Mouse (Mus musculus): ENCODE results near the gene Tmco4. TPM values are rescaled to one million over a fixed set of nuclear protein-coding genes. Genes with fewer than 3 reads are reported as not detected.

Gene Tmco4
- polyA plus RNA-seq, 1 experiment from 2014 or later: 1.1 TPM

DNA sequence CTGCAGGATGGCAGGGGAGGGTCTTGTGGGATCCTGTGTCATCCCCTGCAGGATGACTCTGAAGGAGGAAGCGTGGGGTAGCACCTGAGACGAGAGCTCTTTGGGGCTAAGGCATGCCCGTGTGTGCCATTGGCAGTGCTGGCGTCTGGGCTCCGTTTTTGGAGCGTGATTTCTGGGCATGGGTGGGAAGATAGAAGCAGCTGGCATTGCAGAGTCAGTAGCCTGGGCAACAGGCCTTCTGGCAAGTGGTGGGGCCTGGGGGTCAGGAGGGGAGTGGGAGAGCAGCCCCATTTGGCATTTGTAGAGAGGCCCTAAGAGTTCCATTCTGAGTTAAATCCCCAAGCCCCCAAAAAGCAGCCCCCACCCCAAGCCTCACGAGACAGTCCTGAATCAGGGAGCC, 80.1 kb downstream of the Tmco4 start:
- no peak for ATAC-seq (ENCODE audit: low read depth)
- H3K4me1 ChIP-seq (ENCODE audit: control insufficient read depth, insufficient read depth, low read length): peaks cover 12% of the 10 kb centered on the region
- H3K4me3 ChIP-seq (ENCODE audit: low read depth, low read length): no peak overlapping the region
- H3K27ac ChIP-seq (ENCODE audit: low read depth, low read length): no peak overlapping the region
- H3K4me2 ChIP-seq (ENCODE audit: low read depth, low read length): no peak overlapping the region
- H3K9me3 ChIP-seq (ENCODE audit: control insufficient read depth, low read length): no peaks in the 10 kb centered on the region
- H3K36me3 ChIP-seq (ENCODE audit: control insufficient read depth, insufficient read depth, low read length): no peaks in the 10 kb centered on the region
- H3K9ac ChIP-seq (replicated peaks; ENCODE audit: low read depth, low read length): no peak overlapping the region
- WGBS: 66% methylated on average over 7 of the region's 7 CpGs
- H3K27me3 ChIP-seq (ENCODE audit: control insufficient read depth, insufficient read depth, low read length): no peaks in the 10 kb centered on the region

DNA sequence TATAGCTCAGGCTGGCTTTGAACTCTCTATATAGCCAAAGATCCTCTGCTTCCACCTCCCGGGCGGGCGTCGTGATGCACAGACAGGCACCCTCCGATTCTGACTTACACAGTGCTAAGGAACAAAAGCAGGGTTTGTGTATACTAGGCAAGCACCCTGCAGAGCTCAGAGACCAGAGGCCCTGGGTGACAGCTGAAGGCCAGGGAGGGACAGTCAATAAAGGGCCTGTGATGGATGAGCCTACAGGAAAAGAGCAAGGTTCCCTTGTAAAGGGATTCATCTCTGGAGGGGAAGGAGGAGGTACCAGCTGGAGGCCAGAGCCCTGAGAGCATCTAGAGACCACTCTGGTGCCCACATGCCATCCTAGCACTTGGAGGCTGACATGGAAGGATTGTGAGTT, 80.7 kb downstream of the Tmco4 start:
- no peak for ATAC-seq (ENCODE audit: low read depth)
- H3K27ac ChIP-seq (ENCODE audit: low read depth, low read length): no peak overlapping the region; the same call in 1 of the 2 replicates
- no peaks in the 10 kb centered on the region for H3K36me3 ChIP-seq (ENCODE audit: control insufficient read depth, insufficient read depth, low read length)
- H3K4me2 ChIP-seq (ENCODE audit: low read depth, low read length): no peak overlapping the region
- no peaks in the 10 kb centered on the region for H3K27me3 ChIP-seq (ENCODE audit: control insufficient read depth, insufficient read depth, low read length)
- peaks cover 12% of the 10 kb centered on the region for H3K4me1 ChIP-seq (ENCODE audit: control insufficient read depth, insufficient read depth, low read length)
- H3K4me3 ChIP-seq (ENCODE audit: low read depth, low read length): no peak overlapping the region
- H3K9me3 ChIP-seq (ENCODE audit: control insufficient read depth, low read length): no peaks in the 10 kb centered on the region
- 26% methylated on average over 5 of the region's 5 CpGs for WGBS
- H3K9ac ChIP-seq (replicated peaks; ENCODE audit: low read depth, low read length): no peak overlapping the region

GRCm38 (mm10) chr4:139054300-139054923, 81.7 kb downstream of the Tmco4 start:
- WGBS: 44% methylated on average over 9 of the region's 9 CpGs
- no peaks in the 10 kb centered on the region for H3K27me3 ChIP-seq (ENCODE audit: control insufficient read depth, insufficient read depth, low read length)
- peaks cover 12% of the 10 kb centered on the region for H3K4me1 ChIP-seq (ENCODE audit: control insufficient read depth, insufficient read depth, low read length)
- H3K36me3 ChIP-seq (ENCODE audit: control insufficient read depth, insufficient read depth, low read length): no peaks in the 10 kb centered on the region
- no peak overlapping the region for H3K4me3 ChIP-seq (ENCODE audit: low read depth, low read length)
- peak overlapping the region; percentile 62; the same call in 1 of the 2 replicates for H3K27ac ChIP-seq (ENCODE audit: low read depth, low read length)
- H3K9me3 ChIP-seq (ENCODE audit: control insufficient read depth, low read length): no peaks in the 10 kb centered on the region
- no peak overlapping the region for H3K9ac ChIP-seq (replicated peaks; ENCODE audit: low read depth, low read length)
- no peak overlapping the region for H3K4me2 ChIP-seq (ENCODE audit: low read depth, low read length)
- ATAC-seq (ENCODE audit: low read depth): peak; percentile 70; the same call in 1 of the 2 replicates

- ATAC-seq (ENCODE audit: low read depth): no peak
These were observed 82.6 kb downstream of the Tmco4 start for GRCm38 (mm10) chr4:139055336-139055735.

DNA sequence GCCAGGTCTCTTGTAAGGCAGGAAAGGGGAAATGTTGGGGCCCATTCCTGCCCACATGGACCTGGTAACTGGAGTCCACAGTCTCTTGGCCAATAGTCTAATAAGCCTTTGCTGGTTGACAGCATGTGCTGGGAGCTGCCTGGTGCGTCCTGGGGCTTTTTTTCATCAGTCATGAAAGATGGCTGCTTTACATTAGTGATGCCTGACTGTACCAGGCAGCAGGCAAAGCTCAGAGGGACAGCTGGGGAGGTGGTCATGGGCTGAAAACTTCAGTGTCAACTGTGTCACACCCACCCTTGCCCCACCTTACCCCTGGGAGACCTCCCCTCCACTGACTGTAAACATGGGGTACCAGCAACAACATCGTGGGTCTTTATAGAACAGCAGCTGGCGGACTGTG, 83.1 kb downstream of the Tmco4 start:
- no peak for ATAC-seq (ENCODE audit: low read depth)
- whole genome bisulfite sequencing: 55% methylated on average over 3 of the region's 3 CpGs
- Histone ChIP-seq H3K4me3 (ENCODE audit: low read depth, low read length) (no peak overlapping the region), H3K36me3 (ENCODE audit: control insufficient read depth, insufficient read depth, low read length) (no peaks in the 10 kb centered on the region), H3K4me2 (ENCODE audit: low read depth, low read length) (no peak overlapping the region), H3K4me1 (ENCODE audit: control insufficient read depth, insufficient read depth, low read length) (peaks cover 12% of the 10 kb centered on the region), H3K9ac (replicated peaks; ENCODE audit: low read depth, low read length) (no peak overlapping the region), H3K27ac (ENCODE audit: low read depth, low read length) (peak overlapping the region; percentile 62; the same call in 1 of the 2 replicates), H3K9me3 (ENCODE audit: control insufficient read depth, low read length) (no peaks in the 10 kb centered on the region), H3K27me3 (ENCODE audit: control insufficient read depth, insufficient read depth, low read length) (no peaks in the 10 kb centered on the region)

More at GRCm38 (mm10) chr4:139055336-139055735, 82.6 kb downstream of the Tmco4 start:
- H3K4me1 ChIP-seq (ENCODE audit: control insufficient read depth, insufficient read depth, low read length): peaks cover 12% of the 10 kb centered on the region
- no peak overlapping the region for H3K4me3 ChIP-seq (ENCODE audit: low read depth, low read length)
- H3K9me3 ChIP-seq (ENCODE audit: control insufficient read depth, low read length): no peaks in the 10 kb centered on the region
- H3K4me2 ChIP-seq (ENCODE audit: low read depth, low read length): no peak overlapping the region
- H3K36me3 ChIP-seq (ENCODE audit: control insufficient read depth, insufficient read depth, low read length): no peaks in the 10 kb centered on the region
- H3K9ac ChIP-seq (replicated peaks; ENCODE audit: low read depth, low read length): no peak overlapping the region
- H3K27ac ChIP-seq (ENCODE audit: low read depth, low read length): peak overlapping the region; percentile 62; the same call in 1 of the 2 replicates
- WGBS: 56% methylated on average over 4 of the region's 4 CpGs
- no peaks in the 10 kb centered on the region for H3K27me3 ChIP-seq (ENCODE audit: control insufficient read depth, insufficient read depth, low read length)

DNA sequence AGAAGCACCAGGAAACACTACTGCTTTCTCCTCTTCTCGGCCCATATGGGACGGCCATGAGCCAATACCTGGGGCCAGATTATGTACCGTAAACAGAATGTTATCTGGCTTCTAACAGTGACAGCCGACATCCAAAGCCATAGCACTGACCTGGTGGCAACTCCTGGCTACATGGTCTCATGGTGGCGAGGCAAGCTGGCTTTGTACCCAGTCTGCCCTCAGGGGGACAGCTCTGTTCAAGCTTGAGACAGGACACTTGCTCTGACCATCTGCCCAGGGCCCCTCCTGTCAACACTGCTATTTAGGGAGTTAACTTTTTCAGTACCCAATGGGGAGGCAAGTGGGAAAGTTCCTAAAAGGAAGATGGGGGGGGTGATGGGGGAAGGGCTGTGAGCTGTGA, 84.6 kb downstream of the Tmco4 start:
- peaks cover 12% of the 10 kb centered on the region for H3K4me1 ChIP-seq (ENCODE audit: control insufficient read depth, insufficient read depth, low read length)
- H3K9ac ChIP-seq (replicated peaks; ENCODE audit: low read depth, low read length): no peak overlapping the region
- 71% methylated on average over 5 of the region's 5 CpGs for WGBS
- no peaks in the 10 kb centered on the region for H3K36me3 ChIP-seq (ENCODE audit: control insufficient read depth, insufficient read depth, low read length)
- ATAC-seq (ENCODE audit: low read depth): no peak
- H3K27me3 ChIP-seq (ENCODE audit: control insufficient read depth, insufficient read depth, low read length): no peaks in the 10 kb centered on the region
- no peak overlapping the region for H3K4me3 ChIP-seq (ENCODE audit: low read depth, low read length)
- H3K27ac ChIP-seq (ENCODE audit: low read depth, low read length): no peak overlapping the region
- no peak overlapping the region for H3K4me2 ChIP-seq (ENCODE audit: low read depth, low read length)
- H3K9me3 ChIP-seq (ENCODE audit: control insufficient read depth, low read length): no peaks in the 10 kb centered on the region

- Histone ChIP-seq H3K36me3 (ENCODE audit: control insufficient read depth, insufficient read depth, low read length) (no peaks in the 10 kb centered on the region), H3K4me3 (ENCODE audit: low read depth, low read length) (no peak overlapping the region), H3K4me1 (ENCODE audit: control insufficient read depth, insufficient read depth, low read length) (peaks cover 12% of the 10 kb centered on the region), H3K9me3 (ENCODE audit: control insufficient read depth, low read length) (no peaks in the 10 kb centered on the region), H3K27ac (ENCODE audit: low read depth, low read length) (no peak overlapping the region), H3K4me2 (ENCODE audit: low read depth, low read length) (no peak overlapping the region), H3K27me3 (ENCODE audit: control insufficient read depth, insufficient read depth, low read length) (no peaks in the 10 kb centered on the region), H3K9ac (replicated peaks; ENCODE audit: low read depth, low read length) (no peak overlapping the region)
- no peak for ATAC-seq (ENCODE audit: low read depth)
- WGBS: 93% methylated on average over 5 of the region's 5 CpGs
These were observed 85.3 kb downstream of the Tmco4 start for GRCm38 (mm10) chr4:139058029-139058428.

DNA sequence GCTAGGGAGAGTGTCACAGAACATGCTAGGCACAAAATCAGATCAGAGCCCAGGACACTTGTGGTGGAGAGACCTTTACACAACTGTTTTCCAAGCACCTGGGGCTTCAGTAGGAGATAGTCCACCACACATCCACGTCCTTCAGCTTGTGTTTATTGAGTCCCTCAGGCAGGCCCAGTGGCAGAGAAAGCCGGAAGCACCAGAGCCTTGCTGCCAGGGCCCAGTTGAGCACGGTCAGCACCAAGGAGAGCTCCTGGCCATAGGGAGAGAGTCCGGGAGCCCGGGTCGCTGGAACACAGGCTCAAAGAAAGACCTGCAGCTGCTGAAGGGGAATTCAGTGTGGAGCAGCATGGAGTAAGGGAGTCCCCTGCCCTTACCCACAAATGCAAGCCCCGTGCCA, 86.9 kb downstream of the Tmco4 start:
- WGBS: 12% methylated on average over 7 of the region's 7 CpGs
- ATAC-seq (ENCODE audit: low read depth): no peak
- Histone ChIP-seq H3K9ac (replicated peaks; ENCODE audit: low read depth, low read length) (no peak overlapping the region), H3K27ac (ENCODE audit: low read depth, low read length) (no peak overlapping the region), H3K27me3 (ENCODE audit: control insufficient read depth, insufficient read depth, low read length) (no peaks in the 10 kb centered on the region), H3K4me2 (ENCODE audit: low read depth, low read length) (no peak overlapping the region), H3K4me3 (ENCODE audit: low read depth, low read length) (no peak overlapping the region), H3K36me3 (ENCODE audit: control insufficient read depth, insufficient read depth, low read length) (no peaks in the 10 kb centered on the region), H3K4me1 (ENCODE audit: control insufficient read depth, insufficient read depth, low read length) (peaks cover 7% of the 10 kb centered on the region), H3K9me3 (ENCODE audit: control insufficient read depth, low read length) (no peaks in the 10 kb centered on the region)

DNA sequence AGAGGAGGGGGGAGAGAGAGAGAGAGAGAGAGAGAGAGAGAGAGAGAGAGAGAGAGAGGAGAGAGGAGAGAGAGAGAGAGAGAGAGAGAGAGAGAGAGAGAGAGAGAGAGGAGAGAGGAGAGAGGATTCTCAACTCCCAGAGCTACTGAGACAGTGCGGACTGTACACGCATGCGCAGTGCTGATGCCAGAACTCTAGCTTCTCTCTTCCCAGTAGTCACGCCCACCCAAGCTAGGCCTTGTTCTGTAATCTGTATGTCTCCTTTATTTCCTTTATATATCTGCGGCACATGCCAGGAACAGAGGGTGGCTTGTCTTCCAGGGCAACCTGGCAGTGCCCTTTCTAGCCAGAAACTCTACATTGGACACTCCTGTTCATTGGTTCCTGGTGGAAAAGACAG, 92.1 kb downstream of the Tmco4 start:
- H3K4me3 ChIP-seq (ENCODE audit: low read depth, low read length): no peak overlapping the region
- H3K9ac ChIP-seq (replicated peaks; ENCODE audit: low read depth, low read length): no peak overlapping the region
- no peak for ATAC-seq (ENCODE audit: low read depth)
- no peaks in the 10 kb centered on the region for H3K36me3 ChIP-seq (ENCODE audit: control insufficient read depth, insufficient read depth, low read length)
- no peak overlapping the region for H3K4me2 ChIP-seq (ENCODE audit: low read depth, low read length)
- no peaks in the 10 kb centered on the region for H3K9me3 ChIP-seq (ENCODE audit: control insufficient read depth, low read length)
- H3K4me1 ChIP-seq (ENCODE audit: control insufficient read depth, insufficient read depth, low read length): no peaks in the 10 kb centered on the region
- WGBS: 88% methylated on average over 5 of the region's 5 CpGs
- H3K27ac ChIP-seq (ENCODE audit: low read depth, low read length): no peak overlapping the region
- no peaks in the 10 kb centered on the region for H3K27me3 ChIP-seq (ENCODE audit: control insufficient read depth, insufficient read depth, low read length)
